In the genomic region with DNA sequence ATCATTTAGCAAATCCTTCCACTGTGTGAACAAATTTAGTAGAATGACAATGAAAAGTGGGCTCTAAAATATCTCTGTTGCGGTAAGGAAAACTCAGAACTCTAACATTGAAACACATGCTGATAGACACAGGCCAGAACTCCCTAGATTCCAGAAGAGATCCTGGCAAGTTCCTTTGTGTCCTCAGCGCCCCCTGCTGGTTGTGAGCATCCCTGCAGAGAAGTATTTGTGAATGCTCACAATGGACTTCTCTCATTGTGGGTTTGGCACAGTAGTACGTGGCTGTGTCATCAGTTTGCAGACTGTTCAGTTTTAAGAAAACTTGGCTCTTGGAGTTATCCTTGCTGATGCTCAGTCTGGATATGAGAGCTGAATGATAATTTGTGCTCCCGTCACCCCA, we compare ENCODE assay signal across 9 mouse cellular contexts.
A peak's percentile ranks its signal among the peaks of the same experiment; 100 is the strongest.
DNase-seq lines count a peak whose midpoint lies in the region; ATAC-seq and TF ChIP-seq lines count a peak whose summit lies in the region.
"Had no signal": no experiment of that assay in that cellular context is flagged by ENCODE, and none has a peak within 500 bp of the region (broad histone marks: within the 10 kb centered on the region; RNA-seq: fewer than 3 reads in every experiment).

No protein-coding gene starts in this region.

- peak; percentile 70 for TF ChIP-seq CTCF in intestine, postnatal 0 days (IDR thresholded peaks at IDR 0.05; ENCODE audit: low read depth)

- no peak for ATAC-seq in intestine, postnatal 0 days
- no peak for ATAC-seq in intestine, embryonic 16.5 days
- 0 out of 2 replicates have a peak, but pooled peaks have one; percentile 49 for ATAC-seq in megakaryocyte, adult 5-6 weeks (ENCODE audit: poor library complexity, severe bottlenecking)
- ATAC-seq in midbrain, embryonic 16.5 days, result no peak

- H3K36me3 ChIP-seq in intestine, postnatal 0 days (ENCODE audit: control insufficient read depth, insufficient read depth), result no peaks in the 10 kb centered on the region
- no peaks in the 10 kb centered on the region for H3K36me3 ChIP-seq in intestine, embryonic 16.5 days (ENCODE audit: control insufficient read depth, insufficient read depth, low read length)
- H3K36me3 ChIP-seq in midbrain, embryonic 16.5 days (ENCODE audit: control insufficient read depth, insufficient read depth, low read length), result no peaks in the 10 kb centered on the region
- H3K36me3 ChIP-seq: embryonic facial prominence, embryonic 13.5 days; limb, embryonic 13.5 days had no signal

- H3K9ac ChIP-seq in intestine, postnatal 0 days (ENCODE audit: low read depth, low read length), result no peak overlapping the region
- no peak overlapping the region for H3K9ac ChIP-seq in intestine, embryonic 16.5 days (ENCODE audit: low read depth, low read length)
- H3K9ac ChIP-seq in midbrain, embryonic 16.5 days (ENCODE audit: low read depth, low read length), result no peak overlapping the region
- H3K9ac ChIP-seq: embryonic facial prominence, embryonic 13.5 days; limb, embryonic 13.5 days had no signal

- DNase-seq in urinary bladder, postnatal 25 days (ENCODE audit: low spot score), result peak; percentile 12
- DNase-seq in urinary bladder, adult 2 months (ENCODE audit: low spot score), result no peak
- peak; percentile 3 for DNase-seq in c-Kit-positive CD71-positive TER-119-positive erythroid progenitor cells, embryonic 14.5 days (ENCODE audit: low spot score)

- H3K4me1 ChIP-seq in intestine, postnatal 0 days (replicated peaks; ENCODE audit: control insufficient read depth, insufficient read depth, low read length), result no peaks in the 10 kb centered on the region
- no peaks in the 10 kb centered on the region for H3K4me1 ChIP-seq in intestine, embryonic 16.5 days (ENCODE audit: control insufficient read depth, insufficient read depth, low read length)
- no peaks in the 10 kb centered on the region for H3K4me1 ChIP-seq in midbrain, embryonic 16.5 days (ENCODE audit: control insufficient read depth, insufficient read depth, low read length)
- H3K4me1 ChIP-seq: embryonic facial prominence, embryonic 13.5 days; limb, embryonic 13.5 days had no signal

- H3K9me3 ChIP-seq in intestine, postnatal 0 days (ENCODE audit: control insufficient read depth), result no peaks in the 10 kb centered on the region
- H3K9me3 ChIP-seq in intestine, embryonic 16.5 days (ENCODE audit: control insufficient read depth, low read length), result no peaks in the 10 kb centered on the region
- H3K9me3 ChIP-seq in midbrain, embryonic 16.5 days (replicated peaks; ENCODE audit: control insufficient read depth, low read length, poor library complexity, severe bottlenecking), result peaks cover 9% of the 10 kb centered on the region
- H3K9me3 ChIP-seq: limb, embryonic 13.5 days had no signal

- H3K4me3 ChIP-seq in intestine, postnatal 0 days (ENCODE audit: low read depth, low read length), result no peak overlapping the region
- H3K4me3 ChIP-seq in intestine, embryonic 16.5 days (ENCODE audit: low read length), result no peak overlapping the region
- no peak overlapping the region for H3K4me3 ChIP-seq in midbrain, embryonic 16.5 days (ENCODE audit: low read depth, low read length)
- H3K4me3 ChIP-seq: embryonic facial prominence, embryonic 13.5 days; limb, embryonic 13.5 days had no signal

- no peak overlapping the region for H3K4me2 ChIP-seq in intestine, postnatal 0 days (replicated peaks; ENCODE audit: low read depth)
- H3K4me2 ChIP-seq in intestine, embryonic 16.5 days (ENCODE audit: low read depth, low read length), result no peak overlapping the region
- no peak overlapping the region for H3K4me2 ChIP-seq in midbrain, embryonic 16.5 days (ENCODE audit: low read length)
- H3K4me2 ChIP-seq: embryonic facial prominence, embryonic 13.5 days; limb, embryonic 13.5 days had no signal

- 44% methylated on average over 4 of the region's 4 CpGs for WGBS in intestine, postnatal 0 days
- WGBS in intestine, embryonic 16.5 days, result 46% methylated on average over 4 of the region's 4 CpGs
- 50% methylated on average over 4 of the region's 4 CpGs for WGBS in midbrain, embryonic 16.5 days

- no peaks in the 10 kb centered on the region for H3K27me3 ChIP-seq in intestine, postnatal 0 days (replicated peaks; ENCODE audit: control insufficient read depth, insufficient read depth, low read length)
- no peaks in the 10 kb centered on the region for H3K27me3 ChIP-seq in intestine, embryonic 16.5 days (replicated peaks; ENCODE audit: control insufficient read depth, insufficient read depth, low read length)
- no peaks in the 10 kb centered on the region for H3K27me3 ChIP-seq in midbrain, embryonic 16.5 days (ENCODE audit: control insufficient read depth, insufficient read depth, low read depth, low read length)
- H3K27me3 ChIP-seq: embryonic facial prominence, embryonic 13.5 days; limb, embryonic 13.5 days had no signal

- no peak overlapping the region for H3K27ac ChIP-seq in intestine, postnatal 0 days (ENCODE audit: low read depth, low read length)
- H3K27ac ChIP-seq in intestine, embryonic 16.5 days (ENCODE audit: low read length), result no peak overlapping the region
- no peak overlapping the region for H3K27ac ChIP-seq in midbrain, embryonic 16.5 days (ENCODE audit: low read length)
- H3K27ac ChIP-seq: embryonic facial prominence, embryonic 13.5 days; limb, embryonic 13.5 days had no signal
